Comparison of ENCODE assay signal across 12 mouse cellular contexts in genomic region chr4:33663616-33664473, GRCm38 (mm10).
DNase-seq lines count a peak whose midpoint lies in the region; ATAC-seq and TF ChIP-seq lines count a peak whose summit lies in the region.
"Had no signal": no experiment of that assay in that cellular context is flagged by ENCODE, and none has a peak within 500 bp of the region (broad histone marks: within the 10 kb centered on the region; RNA-seq: fewer than 3 reads in every experiment).

No protein-coding gene starts in this region.

- no peak for ATAC-seq in intestine, embryonic 15.5 days
- ATAC-seq in intestine, postnatal 0 days = no peak
- ATAC-seq in hindbrain, postnatal 0 days = peak; percentile 70
- peak; percentile 18; the same call in 1 of the 2 replicates for ATAC-seq in neural tube, embryonic 14.5 days (ENCODE audit: low read depth)
- ATAC-seq in CD4-positive, CD25-positive, alpha-beta regulatory T cell, adult 4 months = no peak

- no peak for TF ChIP-seq CTCF in intestine, postnatal 0 days (IDR thresholded peaks at IDR 0.05; ENCODE audit: low read depth)
- no peak for TF ChIP-seq CTCF in hindbrain, postnatal 0 days (IDR thresholded peaks at IDR 0.05; ENCODE audit: low read depth)

- 54% methylated on average over 11 of the region's 11 CpGs for WGBS in intestine, embryonic 15.5 days
- WGBS in intestine, postnatal 0 days = 61% methylated on average over 11 of the region's 11 CpGs
- WGBS in hindbrain, postnatal 0 days = 40% methylated on average over 11 of the region's 11 CpGs
- WGBS in neural tube, embryonic 14.5 days = 48% methylated on average over 11 of the region's 11 CpGs

- peak; percentile 15 for DNase-seq in retina, embryonic 14.5 days (ENCODE audit: low spot score)
- DNase-seq in retina, postnatal 1 day = no peak
- DNase-seq in hindbrain, postnatal 0 days (ENCODE audit: low spot score) = peak; percentile 39
- DNase-seq in gastrocnemius, postnatal 4 days (ENCODE audit: low spot score in 2 of 2) = no peak
- DNase-seq: cerebellum, adult 2 months; kidney, adult 11 months; thymus, postnatal 25 days had no signal

- H3K4me3 ChIP-seq in intestine, embryonic 15.5 days (replicated peaks) = no peak overlapping the region
- H3K4me3 ChIP-seq in intestine, postnatal 0 days (ENCODE audit: low read depth, low read length) = no peak overlapping the region
- no peak overlapping the region for H3K4me3 ChIP-seq in hindbrain, postnatal 0 days (ENCODE audit: low read length)
- H3K4me3 ChIP-seq in neural tube, embryonic 14.5 days (ENCODE audit: low read depth, low read length) = no peak overlapping the region
- H3K4me3 ChIP-seq: myocyte had no signal

- H3K9ac ChIP-seq in intestine, embryonic 15.5 days = no peak overlapping the region
- no peak overlapping the region for H3K9ac ChIP-seq in intestine, postnatal 0 days (ENCODE audit: low read depth, low read length)
- H3K9ac ChIP-seq in hindbrain, postnatal 0 days (replicated peaks; ENCODE audit: low read length) = peak overlapping the region; percentile 35; the same call in 1 of the 2 replicates
- no peak overlapping the region for H3K9ac ChIP-seq in neural tube, embryonic 14.5 days (replicated peaks; ENCODE audit: low read depth, low read length)

- no peaks in the 10 kb centered on the region for H3K36me3 ChIP-seq in intestine, embryonic 15.5 days
- H3K36me3 ChIP-seq in intestine, postnatal 0 days (ENCODE audit: control insufficient read depth, insufficient read depth) = no peaks in the 10 kb centered on the region
- no peaks in the 10 kb centered on the region for H3K36me3 ChIP-seq in hindbrain, postnatal 0 days (ENCODE audit: insufficient read depth, low read length)
- H3K36me3 ChIP-seq in neural tube, embryonic 14.5 days (ENCODE audit: control insufficient read depth, insufficient read depth, low read length) = no peaks in the 10 kb centered on the region

- no peak overlapping the region; the same call in 1 of the 2 replicates for H3K27ac ChIP-seq in intestine, embryonic 15.5 days
- no peak overlapping the region for H3K27ac ChIP-seq in intestine, postnatal 0 days (ENCODE audit: low read depth, low read length)
- peak overlapping the region; percentile 27 for H3K27ac ChIP-seq in hindbrain, postnatal 0 days
- H3K27ac ChIP-seq in neural tube, embryonic 14.5 days (ENCODE audit: low read depth, low read length) = no peak overlapping the region

- peaks cover 15% of the 10 kb centered on the region; the same call in 1 of the 2 replicates for H3K4me1 ChIP-seq in intestine, embryonic 15.5 days (replicated peaks)
- H3K4me1 ChIP-seq in intestine, postnatal 0 days (replicated peaks; ENCODE audit: control insufficient read depth, insufficient read depth, low read length) = peaks cover 5% of the 10 kb centered on the region; the same call in 1 of the 2 replicates
- H3K4me1 ChIP-seq in hindbrain, postnatal 0 days (ENCODE audit: insufficient read depth, low read length) = peaks cover 9% of the 10 kb centered on the region
- H3K4me1 ChIP-seq in neural tube, embryonic 14.5 days (ENCODE audit: control insufficient read depth, insufficient read depth, low read length) = no peaks in the 10 kb centered on the region

- H3K27me3 ChIP-seq in intestine, embryonic 15.5 days (replicated peaks) = no peaks in the 10 kb centered on the region
- H3K27me3 ChIP-seq in intestine, postnatal 0 days (replicated peaks; ENCODE audit: control insufficient read depth, insufficient read depth, low read length) = no peaks in the 10 kb centered on the region
- no peaks in the 10 kb centered on the region for H3K27me3 ChIP-seq in hindbrain, postnatal 0 days (ENCODE audit: insufficient read depth, low read length)
- no peaks in the 10 kb centered on the region for H3K27me3 ChIP-seq in neural tube, embryonic 14.5 days (ENCODE audit: control insufficient read depth, insufficient read depth, low read length)

- no peaks in the 10 kb centered on the region for H3K9me3 ChIP-seq in intestine, embryonic 15.5 days
- H3K9me3 ChIP-seq in intestine, postnatal 0 days (ENCODE audit: control insufficient read depth) = no peaks in the 10 kb centered on the region
- no peaks in the 10 kb centered on the region for H3K9me3 ChIP-seq in hindbrain, postnatal 0 days (ENCODE audit: low read length)
- H3K9me3 ChIP-seq in neural tube, embryonic 14.5 days (ENCODE audit: control insufficient read depth, low read length) = no peaks in the 10 kb centered on the region

- 0 out of 2 replicates have a peak overlapping the region, but pooled peaks have one; percentile 1 for H3K4me2 ChIP-seq in intestine, embryonic 15.5 days (replicated peaks)
- no peak overlapping the region for H3K4me2 ChIP-seq in intestine, postnatal 0 days (replicated peaks; ENCODE audit: low read depth)
- no peak overlapping the region for H3K4me2 ChIP-seq in hindbrain, postnatal 0 days (ENCODE audit: low read depth, low read length)
- no peak overlapping the region for H3K4me2 ChIP-seq in neural tube, embryonic 14.5 days (ENCODE audit: low read depth, low read length)

Comparison
In these comparisons a context has a peak if more than half of its experiments do, and no peak if none do; other contexts are left out.
1. DNase-seq: peak in retina, embryonic 14.5 days (single experiment) and hindbrain, postnatal 0 days (single experiment); none in retina, postnatal 1 day (single experiment) and gastrocnemius, postnatal 4 days (0 of 2).
2. ATAC-seq: peak in hindbrain, postnatal 0 days (single experiment) and neural tube, embryonic 14.5 days (single experiment); none in intestine, embryonic 15.5 days (single experiment), intestine, postnatal 0 days (single experiment) and CD4-positive, CD25-positive, alpha-beta regulatory T cell, adult 4 months (single experiment).